Mouse (Mus musculus) cerebellum, adult 2 months (tissue): ENCODE measurements around the gene Ostf1. TPM values are rescaled to one million over a fixed set of nuclear protein-coding genes. Genes with fewer than 3 reads are reported as not detected.

Experiments used
- DNase-seq, 2 experiments: peaks; one replicate each; pipeline ENCODE4 v3.0.0; 2021
- H3K27ac ChIP-seq: fragments of 200-500 bp; 2 replicates; pipeline ENCODE4 v1.5.1; 2012; ENCODE audit warnings: low read length, control low read depth, inconsistent platforms; ENCODE audit not compliant: insufficient read depth
- H3K27me3 ChIP-seq: fragments of 200-500 bp; 2 replicates; pipeline ENCODE4 v1.6.1; 2012; ENCODE audit warnings: inconsistent platforms, mild to moderate bottlenecking, low read length, moderate library complexity; ENCODE audit not compliant: control insufficient read depth, insufficient read depth
- H3K4me1 ChIP-seq: fragments of 200-500 bp; 2 replicates; pipeline ENCODE4 v1.6.1; 2011; ENCODE audit warnings: low read length; ENCODE audit not compliant: control insufficient read depth, insufficient read depth
- H3K4me3 ChIP-seq: fragments of 200-500 bp; replicated peaks from 2 replicates; pipeline ENCODE3; 2011; ENCODE audit warnings: mild to moderate bottlenecking, low read depth, low read length, control low read depth; ENCODE audit not compliant: insufficient read depth
- CTCF ChIP-seq: fragments of 200-500 bp; IDR thresholded peaks from 2 replicates; pipeline ENCODE4 v1.5.1; 2011; ENCODE audit warnings: low read depth, mild to moderate bottlenecking, control low read depth, low read length, moderate library complexity, borderline replicate concordance; ENCODE audit not compliant: insufficient read depth
- POLR2A ChIP-seq: fragments of 200-500 bp; IDR thresholded peaks from 2 replicates; pipeline ENCODE4 v1.6.1; 2011; ENCODE audit warnings: low read length, control low read depth, borderline replicate concordance; ENCODE audit not compliant: insufficient read depth
- WGBS: fragments of 180-500 bp; shearing (Covaris S2); methylation state at CpG from one replicate; pipeline ENCODE4 v1.1.7; 2018; 5-methylcytosine and 5-hydroxymethylcytosine counted together
- polyA plus RNA-seq: library from polyadenylated mRNA; depleted of rRNA; stranded (reverse); fragments of >200 nt; gene quantifications from 2 replicates; pipeline ENCODE4 v1.2.3, GENCODE M21; 2012; rRNA removed

Gene Ostf1
- polyA plus RNA-seq, 1 experiment: 29.0 TPM

GRCm38 (mm10) chr19:18567501-18567900 lies 64.1 kb downstream of the Ostf1 start:
- TF ChIP-seq CTCF (no peak), POLR2A (no peak)
- H3K4me3 ChIP-seq: no peak overlapping the region
- 88% methylated on average over 11 of the region's 11 CpGs for WGBS

GRCm38 (mm10) chr19:18557708-18558107 lies 73.9 kb downstream of the Ostf1 start:
- WGBS: 92% methylated on average over 1 of the region's 1 CpGs
- no peak overlapping the region for H3K4me3 ChIP-seq

More at GRCm38 (mm10) chr19:18567501-18567900, 64.1 kb downstream of the Ostf1 start:
- no peaks in the 10 kb centered on the region for H3K27me3 ChIP-seq
- no peak for DNase-seq
- H3K27ac ChIP-seq: no peak overlapping the region
- no peaks in the 10 kb centered on the region for H3K4me1 ChIP-seq

GRCm38 (mm10) chr19:18555645-18556044 lies 76.0 kb downstream of the Ostf1 start:
- Histone ChIP-seq H3K27me3 (no peaks in the 10 kb centered on the region), H3K4me3 (no peak overlapping the region), H3K4me1 (no peaks in the 10 kb centered on the region), H3K27ac (no peak overlapping the region)
- DNase-seq: no peak
- WGBS: 89% methylated on average over 2 of the region's 2 CpGs
- TF ChIP-seq POLR2A (no peak), CTCF (no peak)

More at GRCm38 (mm10) chr19:18557708-18558107, 73.9 kb downstream of the Ostf1 start:
- Histone ChIP-seq H3K27me3 (no peaks in the 10 kb centered on the region), H3K4me1 (no peaks in the 10 kb centered on the region), H3K27ac (no peak overlapping the region)
- no peak for TF ChIP-seq POLR2A
- no peak for TF ChIP-seq CTCF
- no peak for DNase-seq

GRCm38 (mm10) chr19:18548668-18549067 lies 83.0 kb downstream of the Ostf1 start:
- peak; percentile 40 to 48 for DNase-seq
- no peaks in the 10 kb centered on the region for H3K4me1 ChIP-seq
- H3K27ac ChIP-seq: no peak overlapping the region
- no peak for TF ChIP-seq POLR2A
- peak; percentile 48; the same call in 1 of the 2 replicates for TF ChIP-seq CTCF
- no peak overlapping the region for H3K4me3 ChIP-seq
- WGBS: 10% methylated on average over 4 of the region's 4 CpGs
- no peaks in the 10 kb centered on the region for H3K27me3 ChIP-seq

Other genes with a start within 250 kb of the Ostf1 start
- gene Nmrk1, start 127 bp upstream of the Ostf1 start, polyA plus RNA-seq: 10.7 and 10.8 TPM in 2 replicates
- gene Carnmt1, start 38.9 kb upstream of the Ostf1 start, polyA plus RNA-seq: 7.7 and 8.2 TPM in 2 replicates
- gene D030056L22Rik, start 81.4 kb upstream of the Ostf1 start, polyA plus RNA-seq: 28.4 and 28.8 TPM in 2 replicates
- gene Trpm6, start 118.2 kb upstream of the Ostf1 start, polyA plus RNA-seq: 0.30 and 0.34 TPM in 2 replicates